Comparison of ENCODE assay signal across 9 mouse cellular contexts in genomic region chr2:163330742-163331141, GRCm38 (mm10).
DNase-seq lines count a peak whose midpoint lies in the region; ATAC-seq and TF ChIP-seq lines count a peak whose summit lies in the region.
"Had no signal": no experiment of that assay in that cellular context is flagged by ENCODE, and none has a peak within 500 bp of the region (broad histone marks: within the 10 kb centered on the region; RNA-seq: fewer than 3 reads in every experiment).

No protein-coding gene starts in this region.

- 20% methylated on average over 7 of the region's 7 CpGs for WGBS in hindbrain, postnatal 0 days
- 30% methylated on average over 7 of the region's 7 CpGs for WGBS in hindbrain, embryonic 13.5 days

- no peaks in the 10 kb centered on the region for H3K4me1 ChIP-seq in hindbrain, postnatal 0 days (ENCODE audit: insufficient read depth, low read length)
- no peaks in the 10 kb centered on the region for H3K4me1 ChIP-seq in hindbrain, embryonic 13.5 days (replicated peaks)
- H3K4me1 ChIP-seq in CH12.LX (ENCODE audit: control insufficient read depth in 1 of 2, insufficient read depth in 2 of 2), result no peaks in the 10 kb centered on the region

- TF ChIP-seq POLR2A in CH12.LX (IDR thresholded peaks at IDR 0.05; ENCODE audit: low read depth, low read length), result no peak

- dilution Hi-C loops in CH12.LX (cut with MboI; ENCODE audit: extremely low pct_ligation_motif_present, extremely low pct_unique_long_range_greater_than_20kb, low sequenced_read_pairs), result no loop called here

- H3K36me3 ChIP-seq in hindbrain, postnatal 0 days (ENCODE audit: insufficient read depth, low read length), result no peaks in the 10 kb centered on the region
- no peaks in the 10 kb centered on the region for H3K36me3 ChIP-seq in hindbrain, embryonic 13.5 days
- no peaks in the 10 kb centered on the region for H3K36me3 ChIP-seq in CH12.LX (replicated peaks in 1 of 2; ENCODE audit: control insufficient read depth in 1 of 2, insufficient read depth in 1 of 2, low read length in 1 of 2)
- H3K36me3 ChIP-seq: limb, embryonic 15.5 days had no signal

- TF ChIP-seq RAD21 in CH12.LX (IDR thresholded peaks at IDR 0.05; ENCODE audit: low read depth, low read length), result peak; percentile 94

- no peaks in the 10 kb centered on the region for H3K27me3 ChIP-seq in hindbrain, postnatal 0 days (ENCODE audit: insufficient read depth, low read length)
- H3K27me3 ChIP-seq in hindbrain, embryonic 13.5 days, result peaks cover 12% of the 10 kb centered on the region; the same call in 1 of the 2 replicates
- peaks cover 85% of the 10 kb centered on the region for H3K27me3 ChIP-seq in CH12.LX (replicated peaks)

- no peak for ATAC-seq in hindbrain, postnatal 0 days
- ATAC-seq in hindbrain, embryonic 13.5 days (ENCODE audit: low FRiP score), result no peak
- peak; percentile 79 for ATAC-seq in common myeloid progenitor, adult 5-6 weeks (replicated peaks; ENCODE audit: low read depth, poor library complexity, severe bottlenecking)

- peak; percentile 79 for DNase-seq in hindbrain, postnatal 0 days (ENCODE audit: low spot score)
- DNase-seq in 416B (ENCODE audit: low read depth) (peak; percentile 70), CH12.LX (ENCODE audit: extremely low read depth) (peak; percentile 45)
- peak; percentile 78 for DNase-seq in layer of hippocampus, adult 9-10 months (ENCODE audit: low spot score)
- DNase-seq in retina, embryonic 14.5 days (ENCODE audit: low spot score), result peak; percentile 80
- DNase-seq in ovary, postnatal 36 days (ENCODE audit: low spot score), result no peak

- no peak for TF ChIP-seq EP300 in CH12.LX (IDR thresholded peaks at IDR 0.05; ENCODE audit: low read length)

- no peaks in the 10 kb centered on the region for H3K79me2 ChIP-seq in CH12.LX (replicated peaks; ENCODE audit: control insufficient read depth, extremely low read depth, insufficient read depth, poor library complexity, severe bottlenecking)

- no peak overlapping the region for H3K4me3 ChIP-seq in hindbrain, postnatal 0 days (ENCODE audit: low read length)
- H3K4me3 ChIP-seq in hindbrain, embryonic 13.5 days, result no peak overlapping the region
- no peak overlapping the region for H3K4me3 ChIP-seq in CH12.LX (replicated peaks in 1 of 3; ENCODE audit: low read depth in 2 of 3, low read length in 2 of 3, poor library complexity in 1 of 3)
- H3K4me3 ChIP-seq: limb, embryonic 15.5 days had no signal

- TF ChIP-seq CTCF in hindbrain, postnatal 0 days (IDR thresholded peaks at IDR 0.05; ENCODE audit: low read depth), result peak; percentile 92
- peak; percentile 88 to 89 for TF ChIP-seq CTCF in CH12.LX (conservative IDR thresholded peaks at IDR 0.05 in 1 of 2, IDR thresholded peaks at IDR 0.05 in 1 of 2; ENCODE audit: low read depth in 2 of 2, low read length in 2 of 2)

- H3K9ac ChIP-seq in hindbrain, postnatal 0 days (replicated peaks; ENCODE audit: low read length), result no peak overlapping the region
- no peak overlapping the region for H3K9ac ChIP-seq in hindbrain, embryonic 13.5 days
- no peak overlapping the region for H3K9ac ChIP-seq in CH12.LX (ENCODE audit: insufficient read depth, low read depth)
- H3K9ac ChIP-seq: limb, embryonic 15.5 days had no signal

- in situ Hi-C loops in CH12.LX (cut with MboI; ENCODE audit: low pct_ligation_motif_present, low pct_unique_long_range_greater_than_20kb, low sequenced_read_pairs), result loop anchor here (10.0 kb wide), 3 partner anchors 236 to 406 kb away; no protein-coding TSS in a partner anchor

- H3K4me2 ChIP-seq in hindbrain, postnatal 0 days (ENCODE audit: low read depth, low read length), result no peak overlapping the region
- no peak overlapping the region for H3K4me2 ChIP-seq in hindbrain, embryonic 13.5 days
- no peak overlapping the region for H3K4me2 ChIP-seq in CH12.LX (ENCODE audit: insufficient read depth, low read depth, poor library complexity, severe bottlenecking)
- H3K4me2 ChIP-seq: limb, embryonic 15.5 days had no signal

- no peaks in the 10 kb centered on the region for H3K9me3 ChIP-seq in hindbrain, postnatal 0 days (ENCODE audit: low read length)
- H3K9me3 ChIP-seq in hindbrain, embryonic 13.5 days, result no peaks in the 10 kb centered on the region
- H3K9me3 ChIP-seq in CH12.LX (replicated peaks; ENCODE audit: low read length), result no peaks in the 10 kb centered on the region
- H3K9me3 ChIP-seq: limb, embryonic 15.5 days had no signal

- H3K27ac ChIP-seq in hindbrain, postnatal 0 days, result no peak overlapping the region
- no peak overlapping the region for H3K27ac ChIP-seq in hindbrain, embryonic 13.5 days
- H3K27ac ChIP-seq in CH12.LX (ENCODE audit: insufficient read depth, low read depth), result no peak overlapping the region
- H3K27ac ChIP-seq: limb, embryonic 15.5 days had no signal

TF ChIP-seq in CH12.LX, 34 proteins besides CTCF, POLR2A, EP300 and RAD21:
- peak; percentile 73 for TF ChIP-seq ZC3H11A (IDR thresholded peaks at IDR 0.05; ENCODE audit: low read depth, low read length)
- TF ChIP-seq NRF1 (IDR thresholded peaks at IDR 0.05; ENCODE audit: low read depth, low read length), result no peak
- TF ChIP-seq MXI1 (IDR thresholded peaks at IDR 0.05; ENCODE audit: low read depth, low read length), result no peak
- TF ChIP-seq KAT2A (IDR thresholded peaks at IDR 0.05; ENCODE audit: insufficient replicate concordance, low read length), result no peak
- no peak for TF ChIP-seq CHD1 (IDR thresholded peaks at IDR 0.05; ENCODE audit: low read depth, low read length)
- TF ChIP-seq USF2 (conservative IDR thresholded peaks at IDR 0.05; ENCODE audit: low read depth, low read length), result no peak
- TF ChIP-seq SMC3 (IDR thresholded peaks at IDR 0.05; ENCODE audit: low read depth, low read length), result peak; percentile 89
- no peak for TF ChIP-seq ZKSCAN1 (IDR thresholded peaks at IDR 0.05; ENCODE audit: borderline replicate concordance, low read depth, low read length)
- no peak for TF ChIP-seq NELFE (IDR thresholded peaks at IDR 0.05; ENCODE audit: low read depth, low read length)
